Mouse (Mus musculus) lung, adult 2 months (tissue): ENCODE data around the gene Gm8050.
"Not testable (repeated sequence)": the region's sequence is repeated elsewhere in the genome, so short reads cannot be mapped to it uniquely, and the experiment has no call there.

Experiments
- CTCF ChIP-seq: fragments of 200-500 bp; IDR thresholded peaks from 2 replicates; pipeline ENCODE4 v1.5.1; 2011; ENCODE audit warnings: mild to moderate bottlenecking, low read length, control low read depth; ENCODE audit not compliant: insufficient read depth
- POLR2A ChIP-seq: fragments of 200-500 bp; IDR thresholded peaks from 2 replicates; pipeline ENCODE4 v1.6.1; 2011; ENCODE audit warnings: low read depth, mild to moderate bottlenecking, control low read depth, low read length, borderline replicate concordance; ENCODE audit errors: extremely low read depth

DNA sequence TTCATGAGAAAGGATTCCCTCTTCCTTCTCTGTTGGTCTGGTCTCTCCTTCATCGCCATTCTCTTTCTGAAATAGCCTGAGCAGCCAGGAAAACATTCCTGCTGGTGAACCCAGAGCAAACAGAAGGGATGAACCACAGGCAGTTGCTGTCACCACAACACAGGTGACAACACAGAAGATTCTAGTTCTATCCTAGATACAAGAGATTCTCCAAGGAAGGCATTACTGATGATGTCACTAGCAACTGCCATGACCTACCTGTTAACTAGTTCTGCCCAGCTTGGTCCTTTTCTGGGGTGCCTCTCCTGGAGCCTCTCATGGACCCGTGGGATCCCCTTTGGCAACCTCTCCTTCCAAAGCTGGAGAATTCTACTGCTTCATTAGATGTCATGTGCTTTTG, 22.2 kb upstream of the Gm8050 start, which contains the start of gene Gm3636:
- TF ChIP-seq POLR2A, CTCF: not testable (repeated sequence)
